Mouse (Mus musculus) urinary bladder, postnatal 25 days (tissue): ENCODE measurements at regions not wholly inside any gene's neighbourhood (a gene's known extent, or its start where the extent isn't known, plus 50 kb on each side); places are given as distances from the start of the nearest gene placed in this dataset.

Experiments used
- DNase-seq: peaks from one replicate; pipeline ENCODE4 v3.0.0; 2022; ENCODE audit warnings: low spot score

DNA sequence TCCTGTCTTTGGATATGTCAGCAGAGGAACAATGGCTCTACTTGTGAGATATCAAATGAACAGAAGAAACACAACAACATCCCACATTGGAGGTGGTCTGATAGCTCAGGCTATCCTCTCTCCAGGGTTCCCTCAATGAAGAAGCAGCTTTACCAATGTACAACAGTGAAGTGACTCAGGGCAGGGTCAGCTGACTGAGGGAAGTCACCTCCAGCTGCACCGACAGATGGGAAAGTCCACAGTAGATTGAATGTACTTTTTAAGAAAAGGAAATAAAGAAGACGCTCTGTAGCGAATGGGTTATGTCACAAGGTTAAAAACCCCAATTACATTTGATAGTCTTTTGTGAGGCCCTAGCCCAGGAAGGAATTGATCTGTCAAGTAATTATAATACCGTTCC lies 62.6 kb upstream of the Tnfaip3 start:
- DNase-seq = no peak

DNA sequence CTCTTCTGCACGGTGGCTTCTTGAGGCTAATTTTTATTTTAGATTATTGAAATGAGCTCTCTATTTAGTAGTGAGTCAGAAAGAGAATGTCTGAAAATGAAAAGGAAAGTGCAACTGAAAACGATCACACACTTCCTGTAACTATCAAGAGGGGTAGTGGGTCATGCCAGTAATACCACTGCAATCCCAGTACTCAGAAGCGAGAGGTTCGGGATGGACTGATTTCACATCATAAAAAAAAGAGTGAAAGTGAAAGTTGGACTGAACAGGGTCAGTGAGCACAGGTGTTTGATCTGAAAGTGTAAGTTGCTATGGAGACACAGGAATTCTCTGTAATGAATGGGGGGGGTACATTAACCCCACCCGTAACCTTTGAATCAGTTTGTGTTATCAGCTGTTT lies 52.9 kb upstream of the Tnfaip3 start:
- DNase-seq = no peak

DNA sequence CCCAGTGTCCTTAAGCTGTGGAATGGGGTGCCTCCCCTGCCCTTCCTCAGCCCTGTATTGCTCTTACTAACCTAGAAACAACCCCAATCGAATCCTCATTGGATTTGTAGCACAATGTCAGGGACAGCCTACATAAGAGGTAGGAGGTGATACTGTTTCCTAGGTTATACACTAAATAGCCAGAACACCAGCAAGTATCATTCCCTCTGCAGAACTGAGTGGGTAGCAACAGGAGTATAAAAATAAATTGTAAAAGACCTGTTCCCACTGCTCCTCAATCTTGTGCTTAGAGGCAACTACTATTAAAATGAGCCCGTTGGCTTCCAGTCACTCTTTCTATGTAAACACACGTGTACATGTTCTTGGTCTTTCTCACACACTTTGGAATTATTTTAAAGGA lies 52.2 kb upstream of the Tnfaip3 start:
- no peak for DNase-seq

DNA sequence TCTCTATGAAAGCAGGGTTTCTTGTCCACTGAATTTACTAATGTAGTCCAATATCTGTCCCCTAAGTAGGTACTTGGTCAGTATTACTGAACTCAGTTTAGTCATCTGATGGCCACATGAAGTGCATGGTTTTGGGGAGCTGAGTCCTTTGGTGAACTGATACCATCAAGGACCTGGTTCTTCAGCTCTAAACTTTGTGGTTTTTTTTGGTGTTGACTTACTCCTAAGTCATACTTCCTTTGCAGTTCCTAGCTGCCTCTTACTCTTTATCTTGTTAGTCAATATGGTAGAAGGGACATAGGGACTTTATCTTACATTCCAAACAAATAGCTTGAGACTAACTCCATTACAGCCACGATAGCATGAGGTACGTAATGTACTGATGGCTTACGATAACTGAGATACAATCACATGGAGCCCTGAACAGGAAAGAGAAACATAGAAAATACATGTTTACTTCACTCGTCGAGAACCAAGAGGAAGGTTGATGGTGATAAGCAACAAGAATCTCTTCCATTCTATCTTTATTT lies 51.4 kb upstream of the Tnfaip3 start:
- DNase-seq = no peak
